Mouse (Mus musculus) left cerebral cortex, postnatal 4 days (tissue): ENCODE results near the gene Dlgap4. TPM values are rescaled to one million over a fixed set of nuclear protein-coding genes. Genes with fewer than 3 reads are reported as not detected.

Experiments
- DNase-seq: peaks from one replicate; pipeline ENCODE4 v3.0.0-alpha.2; 2022
- intact Hi-C: fragments of 180-260 bp; cut with DNase I; formaldehyde crosslinking; loops from one replicate; pipeline ENCODE4 v1.15.1; 2025
- total RNA-seq, 2 experiments: library from RNA; stranded (reverse); gene quantifications; 2 replicates each; pipeline ENCODE4 v1.2.3; 2021

Gene Dlgap4
- total RNA-seq, 2 experiments from 2014 or later, result 306 to 315 TPM

GRCm38 (mm10) chr2:156652841-156653240 lies 39.3 kb downstream of the Dlgap4 start:
- intact Hi-C loops, result no loop called here
- DNase-seq, result peak; percentile 28

GRCm38 (mm10) chr2:156654148-156654547 lies 40.6 kb downstream of the Dlgap4 start:
- no peak for DNase-seq
- intact Hi-C loops, result no loop called here

- intact Hi-C loops, result no loop called here
Measured at GRCm38 (mm10) chr2:156655626-156656025, 42.1 kb downstream of the Dlgap4 start.

DNA sequence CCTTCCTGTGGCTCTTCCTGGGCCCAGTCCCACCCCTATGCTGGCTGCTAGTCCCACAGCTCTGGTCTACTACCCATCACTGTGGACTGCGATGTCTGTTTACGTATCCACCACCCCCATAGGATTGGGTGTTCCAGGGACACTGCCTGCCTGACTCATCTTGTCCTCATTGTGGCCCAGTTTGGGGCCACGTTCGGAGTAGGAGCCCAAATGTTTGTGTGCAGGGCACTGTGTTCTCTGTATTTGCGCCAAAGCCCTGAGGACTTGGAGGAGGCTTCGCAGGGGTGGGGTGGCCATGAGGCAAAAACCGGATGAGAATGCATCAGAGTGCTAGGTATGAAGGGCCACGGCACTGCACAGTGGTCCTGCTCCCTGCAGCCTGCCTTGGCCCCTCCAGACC lies 44.0 kb downstream of the Dlgap4 start:
- no peak for DNase-seq
- intact Hi-C loops, result no loop called here

More at GRCm38 (mm10) chr2:156655626-156656025, 42.1 kb downstream of the Dlgap4 start:
- DNase-seq, result no peak

DNA sequence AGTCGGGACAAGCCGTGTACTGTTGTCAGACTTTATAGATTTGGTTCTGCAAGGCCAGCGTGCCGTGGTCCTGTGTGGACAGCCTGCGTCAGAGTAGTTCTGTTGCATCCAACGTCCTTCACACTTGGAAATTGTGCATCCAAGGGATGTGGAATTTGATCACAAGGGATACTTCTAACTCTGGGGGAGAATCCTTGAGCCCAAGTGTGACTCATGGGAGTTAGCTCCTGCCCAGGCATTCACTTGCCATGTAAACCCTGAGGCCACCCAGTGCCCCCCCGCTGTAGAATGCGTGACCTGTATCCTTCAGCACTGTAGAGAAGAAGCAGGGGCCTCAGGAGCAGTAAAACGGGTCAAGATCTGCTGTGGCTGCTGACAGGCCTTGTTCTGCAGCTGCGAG lies 44.7 kb downstream of the Dlgap4 start:
- intact Hi-C loops, result no loop called here
- no peak for DNase-seq

DNA sequence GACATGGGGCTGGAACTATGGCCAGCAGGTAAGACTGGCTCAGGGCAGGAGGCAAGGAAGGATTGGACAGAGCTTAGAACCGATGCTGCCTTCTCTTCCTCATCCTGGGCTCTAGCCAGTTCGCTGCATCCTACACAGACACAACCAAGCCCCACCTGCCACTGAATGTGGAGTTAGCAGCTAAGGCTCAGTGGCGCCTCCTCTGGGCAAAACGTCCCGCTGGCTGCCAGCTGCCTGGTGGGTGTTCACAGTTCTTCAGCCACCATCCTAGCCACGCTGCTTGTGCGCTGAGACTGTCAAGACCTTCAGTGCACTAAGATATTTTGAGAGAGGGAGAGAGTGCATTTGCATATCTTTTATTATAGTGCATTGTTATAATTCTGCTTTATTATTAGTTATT lies 45.2 kb downstream of the Dlgap4 start:
- intact Hi-C loops, result no loop called here
- peak; percentile 46 for DNase-seq

DNA sequence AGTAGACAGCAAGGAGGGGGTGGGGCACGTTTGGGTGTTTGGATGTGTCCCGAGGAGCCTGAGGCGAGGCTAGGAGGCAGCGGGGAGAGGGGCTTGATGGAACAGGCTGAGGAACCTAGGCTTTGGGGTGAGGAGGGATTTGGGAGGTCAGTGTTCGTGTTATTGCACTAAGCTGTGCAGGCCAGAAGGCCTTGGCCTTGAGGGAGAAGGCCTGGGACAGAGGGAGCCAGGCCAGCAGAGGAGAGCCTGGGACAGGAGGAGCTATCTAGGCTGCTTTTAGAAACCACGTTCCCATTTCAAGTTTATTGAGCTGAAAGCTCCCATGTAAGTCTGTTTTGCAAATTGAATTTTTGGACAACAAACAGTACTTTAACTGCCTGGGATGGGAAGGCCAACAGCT lies 46.5 kb downstream of the Dlgap4 start:
- DNase-seq, result no peak
- intact Hi-C loops, result no loop called here

DNA sequence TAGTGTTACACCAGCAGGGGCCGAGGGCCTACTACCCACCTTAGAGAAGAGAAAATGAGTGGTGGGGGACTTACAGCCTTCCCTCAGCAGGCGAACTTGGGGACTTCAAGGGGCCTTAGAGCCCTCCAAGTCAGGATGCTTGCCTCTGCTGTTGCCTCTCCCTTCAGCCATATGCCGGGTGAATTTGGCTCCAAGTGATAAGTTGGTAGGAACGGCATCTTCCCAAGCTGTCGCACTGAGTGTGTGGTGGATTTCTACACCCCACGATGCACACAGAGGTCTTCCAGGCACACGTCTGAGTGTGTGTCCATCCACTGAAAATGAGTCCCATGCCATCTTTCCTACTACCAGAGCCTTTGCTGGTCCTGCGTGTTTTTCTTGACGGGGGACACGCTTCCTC lies 49.7 kb downstream of the Dlgap4 start:
- intact Hi-C loops, result no loop called here
- no peak for DNase-seq

DNA sequence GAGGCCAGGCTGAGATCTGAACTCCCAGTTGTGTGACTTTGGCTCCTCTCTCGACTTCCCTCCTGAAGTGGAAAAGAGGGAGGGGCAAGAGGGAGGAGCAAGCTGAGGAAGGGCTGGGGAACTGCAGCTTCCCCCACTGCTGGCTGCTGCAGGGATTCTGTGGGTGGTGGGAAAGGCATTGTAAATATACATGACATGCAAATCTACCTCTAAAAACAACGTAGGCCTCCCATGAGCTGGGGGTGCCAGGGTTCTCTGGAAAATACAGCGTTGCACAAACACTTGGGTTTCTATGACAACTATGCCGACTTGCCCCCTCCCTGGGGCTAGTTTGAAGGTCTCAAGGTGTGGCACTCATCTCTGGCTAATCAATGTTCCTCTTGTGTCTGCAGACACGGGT lies 50.9 kb downstream of the Dlgap4 start:
- intact Hi-C loops, result no loop called here
- no peak for DNase-seq

DNA sequence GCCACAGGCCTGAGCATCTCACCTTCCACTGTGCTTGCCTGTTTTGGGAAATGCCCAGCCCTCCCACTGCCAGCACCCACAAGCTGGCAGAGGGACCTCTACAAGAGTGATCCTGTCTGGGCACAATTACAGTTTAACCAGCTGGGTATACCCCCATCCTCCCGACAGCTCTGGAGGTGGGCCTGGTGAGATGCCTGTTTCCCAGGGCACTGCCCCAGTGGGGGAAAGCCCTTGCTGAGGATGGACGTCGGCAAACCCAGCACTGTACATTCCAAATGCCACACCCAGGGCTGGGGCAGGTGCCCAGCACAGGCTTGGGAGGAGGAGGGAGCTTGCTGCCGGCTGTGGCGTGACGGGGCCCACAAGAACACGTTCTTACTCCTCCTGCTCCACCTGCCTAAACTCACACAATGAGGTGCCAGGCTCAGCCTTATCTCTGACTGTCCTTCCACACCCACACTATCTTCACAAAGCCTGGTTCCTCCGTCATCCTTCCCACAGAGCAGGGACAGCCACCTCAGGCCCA lies 51.6 kb downstream of the Dlgap4 start:
- intact Hi-C loops, result no loop called here
- DNase-seq, result no peak

DNA sequence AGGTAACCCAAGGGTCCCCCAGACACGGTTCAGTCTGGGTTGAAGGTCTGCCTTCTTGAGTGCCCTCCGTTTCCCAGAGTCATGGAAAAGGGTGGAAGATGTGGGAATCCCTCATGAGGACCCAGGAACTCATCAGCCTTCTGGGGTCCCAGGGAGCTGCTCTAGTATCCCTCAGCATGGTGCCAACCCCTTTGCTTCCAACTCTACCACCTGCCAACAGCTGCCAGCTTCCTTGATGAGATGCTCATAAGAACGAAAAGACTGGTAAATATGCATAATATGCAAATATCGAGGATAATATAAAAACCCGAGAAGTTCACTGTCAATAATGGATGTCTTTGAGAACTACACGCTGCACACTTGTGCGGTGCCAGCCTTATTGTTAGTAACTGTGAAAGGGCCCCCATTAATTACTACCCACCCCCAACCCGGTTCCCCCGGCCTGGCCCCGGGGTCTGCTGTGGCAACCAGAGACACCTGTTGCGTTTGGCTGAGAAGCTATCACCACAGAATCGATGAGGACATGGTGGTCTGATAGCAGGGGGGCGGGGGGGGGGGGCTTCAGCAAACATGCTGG lies 52.2 kb downstream of the Dlgap4 start:
- intact Hi-C loops, result no loop called here
- no peak for DNase-seq

- intact Hi-C loops, result no loop called here
- peak; percentile 80 for DNase-seq
Measured at GRCm38 (mm10) chr2:156666231-156666630, 52.7 kb downstream of the Dlgap4 start.

DNA sequence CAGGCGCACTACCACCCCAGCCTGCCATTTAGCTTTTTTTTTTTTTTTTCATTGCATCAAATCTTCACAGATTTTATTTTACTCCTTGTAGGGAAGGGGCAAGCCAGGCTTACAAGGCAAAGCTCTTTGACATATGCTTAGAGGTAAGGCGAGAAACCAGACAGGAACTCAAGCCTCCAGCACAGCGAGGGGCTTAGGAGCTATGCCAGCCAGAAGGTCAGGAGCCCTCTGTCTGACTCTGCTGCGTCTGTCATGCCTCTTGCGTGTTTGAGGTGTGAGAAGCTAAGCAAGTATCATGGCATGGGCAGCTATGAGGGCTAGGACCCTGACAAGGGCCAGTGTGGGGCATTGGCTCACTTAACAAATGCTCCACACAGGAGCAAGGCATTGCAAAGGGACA lies 53.8 kb downstream of the Dlgap4 start:
- DNase-seq, result no peak
- intact Hi-C loops, result no loop called here

DNA sequence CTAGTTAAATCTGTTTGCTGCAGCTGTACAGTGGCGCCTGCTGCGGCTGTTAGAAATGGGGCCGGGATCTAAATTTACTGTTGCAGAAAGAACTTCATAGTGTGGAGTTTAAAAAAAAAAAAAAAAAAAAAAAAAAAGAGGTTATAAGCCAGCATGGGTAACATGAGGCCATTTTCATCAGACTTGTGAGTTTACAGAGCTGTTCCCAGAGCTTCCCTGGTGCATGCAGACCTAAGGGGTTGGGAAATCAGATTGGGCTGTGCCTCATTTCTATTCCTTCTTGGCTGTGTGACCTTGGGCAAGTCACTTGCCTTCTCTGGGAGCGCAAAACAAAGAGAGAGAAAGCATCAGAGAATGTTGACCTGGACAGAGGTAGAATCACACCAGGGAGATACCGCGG lies 55.1 kb downstream of the Dlgap4 start:
- no peak for DNase-seq
- intact Hi-C loops, result no loop called here

DNA sequence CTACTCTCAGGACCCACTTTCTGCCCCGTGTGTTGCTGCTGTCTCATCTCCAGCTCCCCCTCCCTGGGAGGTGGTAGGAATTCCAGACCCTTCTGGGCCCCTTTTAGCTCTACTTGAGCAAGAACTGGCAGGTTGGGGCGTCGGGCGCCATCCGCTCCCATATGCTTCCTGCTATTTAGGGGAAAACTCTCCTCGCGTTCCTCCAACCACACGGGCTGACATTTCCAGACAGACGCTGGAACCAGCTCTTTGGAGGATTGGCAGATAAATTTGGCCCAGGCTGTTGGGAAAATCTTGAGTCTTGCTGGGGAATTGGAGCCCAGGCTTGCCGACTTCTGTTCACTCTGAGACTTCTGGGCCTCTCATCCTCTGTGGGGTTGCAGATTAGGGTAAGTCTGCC lies 59.8 kb downstream of the Dlgap4 start:
- intact Hi-C loops, result no loop called here
- no peak for DNase-seq

DNA sequence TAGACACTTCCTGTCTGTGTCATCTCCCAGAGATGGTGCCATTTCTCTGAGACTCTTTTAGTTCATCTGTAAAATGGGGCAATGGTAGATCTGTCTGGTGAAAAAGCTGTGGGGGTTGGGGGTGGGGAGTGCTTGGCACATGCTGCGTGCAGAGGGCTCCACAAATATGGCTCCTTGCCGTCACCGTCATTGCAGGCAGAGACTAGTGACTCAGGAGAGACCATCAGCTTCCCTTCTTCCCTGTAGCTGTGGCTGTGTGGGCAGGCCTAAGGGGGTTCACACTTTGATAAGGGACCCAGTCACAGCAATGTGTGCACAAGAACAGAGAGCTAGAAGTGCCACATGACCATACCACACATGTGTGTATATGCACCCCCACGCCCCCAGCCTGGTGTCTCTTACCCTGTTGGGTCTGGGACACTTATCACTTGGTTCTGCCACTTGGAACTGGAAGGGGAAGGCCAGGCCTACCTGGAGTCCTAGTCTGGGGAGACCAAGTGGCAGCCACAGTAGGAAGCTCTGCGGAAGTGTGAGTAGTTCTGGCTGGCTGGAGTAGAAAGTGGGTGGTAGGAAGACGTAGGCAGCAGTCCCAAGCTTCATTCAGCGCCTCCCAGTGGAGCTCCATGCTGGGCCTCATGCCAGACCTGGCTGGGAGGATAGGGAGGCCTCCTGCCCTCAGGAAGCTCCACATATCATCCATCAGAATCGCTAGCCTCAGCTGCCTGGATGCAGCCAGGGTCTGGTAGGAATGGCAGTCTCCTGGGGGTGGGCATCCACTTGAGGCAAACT lies 60.6 kb downstream of the Dlgap4 start:
- no peak for DNase-seq
- intact Hi-C loops, result no loop called here

DNA sequence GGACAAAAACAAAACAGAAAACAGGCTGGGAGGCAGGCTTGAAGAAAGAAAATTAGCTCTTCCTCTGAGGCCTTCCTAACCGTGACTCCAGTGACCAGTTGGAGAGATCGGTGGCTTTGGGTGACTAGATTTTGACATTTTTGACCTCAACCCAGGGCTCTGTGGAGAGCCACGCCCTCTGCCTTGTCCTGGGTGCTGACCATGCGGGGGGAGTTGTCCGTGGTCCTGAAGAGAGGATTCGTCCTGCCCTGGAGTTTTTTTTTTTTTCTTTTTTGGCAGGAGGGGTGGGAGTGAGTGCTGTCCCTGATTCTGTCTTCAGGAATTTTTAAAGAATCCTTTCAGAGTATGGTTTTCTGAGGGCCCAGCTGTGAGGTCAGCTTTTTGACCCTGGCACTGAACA lies 63.4 kb downstream of the Dlgap4 start:
- no peak for DNase-seq
- intact Hi-C loops, result no loop called here

- peak; percentile 85 for DNase-seq
- intact Hi-C loops, result no loop called here
Measured at GRCm38 (mm10) chr2:156678112-156678511, 64.6 kb downstream of the Dlgap4 start.

DNA sequence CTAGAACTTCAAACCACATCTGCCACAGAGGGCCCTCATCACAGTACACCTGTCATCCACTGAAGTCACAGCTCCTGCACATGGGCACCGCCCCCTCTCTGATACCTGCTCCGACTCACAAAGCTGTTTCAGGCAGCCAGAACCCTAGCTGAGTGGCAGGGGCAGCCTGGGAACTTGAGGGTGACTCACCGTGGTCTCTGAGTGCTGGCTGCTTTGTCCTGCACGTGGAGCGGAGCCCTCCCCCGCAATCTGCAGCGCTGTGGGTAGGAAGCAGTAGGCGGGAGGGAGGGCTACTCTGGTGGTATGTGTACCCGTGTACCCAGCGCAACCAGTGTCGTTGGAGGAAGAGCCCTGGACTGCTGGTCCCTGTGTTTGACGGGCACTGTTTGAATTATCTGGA lies 69.5 kb downstream of the Dlgap4 start:
- intact Hi-C loops, result no loop called here
- no peak for DNase-seq

DNA sequence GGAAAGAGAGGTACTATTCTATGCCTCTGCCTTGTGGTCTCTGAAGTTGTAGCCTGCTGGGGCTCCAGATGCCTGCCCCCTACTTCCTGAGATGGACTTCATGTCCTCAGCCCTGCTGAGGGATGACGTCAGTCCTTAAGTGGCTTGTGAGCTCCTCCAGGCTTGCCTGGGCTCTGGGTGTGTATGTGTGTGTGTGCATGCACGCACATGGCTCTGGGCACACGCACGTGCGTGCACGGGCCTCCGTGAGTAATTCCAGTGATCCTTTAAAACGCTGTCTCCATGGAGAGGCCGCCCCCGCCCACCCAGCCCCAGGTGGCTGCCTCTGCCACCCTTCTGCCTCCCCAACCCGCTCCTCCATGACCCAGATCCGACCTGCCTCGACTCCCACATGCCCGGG lies 72.5 kb downstream of the Dlgap4 start:
- DNase-seq, result no peak
- intact Hi-C loops, result no loop called here

DNA sequence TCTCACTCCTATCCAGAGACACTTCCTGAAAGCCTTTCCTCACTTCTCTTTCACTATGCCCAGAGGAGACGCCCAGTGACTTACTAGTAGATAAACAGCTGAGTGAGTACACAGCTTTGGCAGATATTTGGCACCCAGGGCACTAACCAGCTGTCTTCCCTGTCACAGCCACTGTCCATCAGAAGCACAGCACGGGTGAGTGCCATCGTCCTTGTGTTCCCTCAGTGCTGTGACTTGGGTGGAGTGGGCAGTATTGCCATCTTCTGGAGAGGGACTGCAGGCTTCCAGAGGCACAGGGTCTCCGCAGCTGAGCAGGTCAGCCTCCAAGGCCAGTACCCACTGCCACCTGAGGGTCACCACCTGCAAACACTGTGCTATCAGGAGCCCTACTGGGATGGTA lies 73.2 kb downstream of the Dlgap4 start:
- DNase-seq, result peak; percentile 76
- intact Hi-C loops, result no loop called here

DNA sequence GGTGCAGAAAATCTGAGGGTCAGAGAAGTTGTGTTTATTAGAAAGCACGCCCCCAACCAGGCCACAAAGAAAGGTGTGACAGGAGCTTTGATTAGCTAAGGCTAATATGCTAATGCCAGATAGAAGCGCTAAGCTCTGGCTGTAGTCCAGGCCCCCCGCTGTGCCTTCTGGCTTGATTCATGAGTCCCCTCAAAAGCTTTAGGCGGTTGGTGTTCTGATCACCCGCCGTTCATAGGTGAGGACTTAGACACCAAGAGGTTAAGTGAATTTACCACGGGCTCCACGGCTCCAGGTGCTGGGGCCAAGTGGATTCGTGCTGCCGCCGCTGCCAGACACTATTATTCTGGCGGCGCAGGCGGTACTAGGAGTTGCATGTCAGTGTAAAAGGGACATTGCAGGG lies 75.1 kb downstream of the Dlgap4 start:
- DNase-seq, result peak; percentile 87
- intact Hi-C loops, result no loop called here
